Mouse (Mus musculus) kidney, embryonic 14.5 days (tissue): ENCODE measurements around the gene Htr1a. TPM values are rescaled to one million over a fixed set of nuclear protein-coding genes. Genes with fewer than 3 reads are reported as not detected.

Experiments
- ATAC-seq: fragments of 200-750 bp; cut with Nextera tagmentation; 2 replicates; pipeline ENCODE4 v1.8.0; 2017; ENCODE audit warnings: moderate number of reproducible peaks, mild to moderate bottlenecking, moderate TSS enrichment, moderate library complexity; ENCODE audit not compliant: low FRiP score, low TSS enrichment
- H3K27ac ChIP-seq: fragments of 300-500 bp; sonication (generic); 2 replicates; pipeline ENCODE4 v1.5.1; 2014; ENCODE audit warnings: low read depth, mild to moderate bottlenecking, low read length, moderate library complexity, mixed read lengths
- H3K27me3 ChIP-seq: fragments of 300-500 bp; sonication (generic); 2 replicates; pipeline ENCODE4 v1.6.1; 2014; ENCODE audit warnings: mild to moderate bottlenecking, low read length; ENCODE audit not compliant: control insufficient read depth, insufficient read depth
- H3K36me3 ChIP-seq: fragments of 300-500 bp; sonication (generic); 2 replicates; pipeline ENCODE4 v1.6.1; 2014; ENCODE audit warnings: low read length, mixed read lengths; ENCODE audit not compliant: control insufficient read depth, insufficient read depth
- H3K4me1 ChIP-seq: fragments of 300-500 bp; sonication (generic); 2 replicates; pipeline ENCODE4 v1.6.1; 2014; ENCODE audit warnings: low read length, mixed read lengths; ENCODE audit not compliant: control insufficient read depth, insufficient read depth
- H3K4me2 ChIP-seq: fragments of 300-500 bp; sonication (generic); replicated peaks from 2 replicates; pipeline ENCODE4 v1.6.1; 2014; ENCODE audit warnings: low read depth, mild to moderate bottlenecking, low read length
- H3K4me3 ChIP-seq: fragments of 300-500 bp; sonication (generic); 2 replicates; pipeline ENCODE4 v1.5.1; 2014; ENCODE audit warnings: mild to moderate bottlenecking, low read length
- H3K9ac ChIP-seq: fragments of 300-500 bp; sonication (generic); 2 replicates; pipeline ENCODE4 v1.6.1; 2014; ENCODE audit warnings: low read depth, mild to moderate bottlenecking, low read length, moderate library complexity
- H3K9me3 ChIP-seq: fragments of 300-500 bp; sonication (generic); 2 replicates; pipeline ENCODE4 v1.6.1; 2016; ENCODE audit warnings: low read length; ENCODE audit not compliant: control insufficient read depth
- WGBS: fragments of 180-500 bp; shearing (Covaris S2); extraction: QIAGEN DNeasy Blood & Tissue Kit; methylation state at CpG from one replicate; pipeline ENCODE4 v1.1.7; 2014; 5-methylcytosine and 5-hydroxymethylcytosine counted together
- polyA plus RNA-seq: library from polyadenylated mRNA; unstranded; fragments of >200 nt; fragmentation: Nextera tagmentation; extraction: Ambion mirVana; gene quantifications from 2 replicates; pipeline ENCODE4 v1.2.1, GENCODE M21; 2014

Gene Htr1a
- polyA plus RNA-seq, 1 experiment from 2014 or later = not detected

DNA sequence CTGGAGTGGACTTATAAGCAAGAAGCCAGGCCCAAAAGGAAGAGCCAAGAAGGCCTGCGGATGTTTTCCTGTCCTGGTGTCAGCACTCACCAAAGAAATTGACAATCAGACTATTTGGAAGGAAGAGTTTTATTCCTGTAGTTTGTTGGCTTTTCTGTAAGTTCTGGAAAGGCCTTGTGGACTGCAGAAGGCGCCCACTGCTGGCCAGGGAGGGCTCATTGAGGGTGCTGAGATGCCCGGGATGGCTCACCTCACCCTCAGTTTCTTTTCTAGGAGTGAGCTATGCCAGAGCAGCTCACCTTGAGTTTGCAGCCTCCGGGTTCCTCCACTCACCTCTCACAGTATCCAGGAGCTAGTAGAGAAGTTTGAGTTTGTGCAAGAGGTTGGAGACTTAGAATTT lies 2.8 kb downstream of the Htr1a start:
- H3K4me2 ChIP-seq = no peak overlapping the region
- H3K9ac ChIP-seq = no peak overlapping the region
- H3K27ac ChIP-seq = no peak overlapping the region
- H3K36me3 ChIP-seq = no peaks in the 10 kb centered on the region
- 3% methylated on average over 4 of the region's 4 CpGs for WGBS
- peaks cover 41% of the 10 kb centered on the region for H3K27me3 ChIP-seq
- H3K4me1 ChIP-seq = no peaks in the 10 kb centered on the region
- ATAC-seq = no peak
- no peaks in the 10 kb centered on the region for H3K9me3 ChIP-seq
- H3K4me3 ChIP-seq = no peak overlapping the region

DNA sequence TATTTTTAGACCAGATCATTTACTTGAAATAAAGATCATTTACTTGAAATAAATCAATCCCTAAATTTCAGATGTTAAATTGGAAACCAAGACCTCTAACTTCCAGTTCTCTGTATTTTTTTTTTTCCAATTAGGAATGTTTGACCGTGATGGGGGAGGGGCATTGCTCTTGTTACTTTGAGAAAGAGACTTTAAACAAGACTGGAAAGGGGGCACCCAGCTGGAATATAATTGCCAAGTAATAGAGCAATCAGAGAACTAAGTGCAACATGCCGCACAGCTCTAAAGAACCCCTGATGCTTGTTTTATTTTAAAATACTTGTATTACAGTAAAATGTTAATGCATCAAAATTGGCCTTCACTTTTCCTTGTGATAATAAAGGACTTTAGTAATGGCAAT lies 4.3 kb downstream of the Htr1a start:
- H3K4me1 ChIP-seq = no peaks in the 10 kb centered on the region
- H3K4me2 ChIP-seq = no peak overlapping the region
- no peaks in the 10 kb centered on the region for H3K9me3 ChIP-seq
- 37% methylated on average over 2 of the region's 2 CpGs for WGBS
- no peaks in the 10 kb centered on the region for H3K36me3 ChIP-seq
- H3K4me3 ChIP-seq = no peak overlapping the region
- no peak overlapping the region for H3K27ac ChIP-seq
- H3K27me3 ChIP-seq = peaks cover 41% of the 10 kb centered on the region
- no peak overlapping the region for H3K9ac ChIP-seq
- ATAC-seq = no peak

DNA sequence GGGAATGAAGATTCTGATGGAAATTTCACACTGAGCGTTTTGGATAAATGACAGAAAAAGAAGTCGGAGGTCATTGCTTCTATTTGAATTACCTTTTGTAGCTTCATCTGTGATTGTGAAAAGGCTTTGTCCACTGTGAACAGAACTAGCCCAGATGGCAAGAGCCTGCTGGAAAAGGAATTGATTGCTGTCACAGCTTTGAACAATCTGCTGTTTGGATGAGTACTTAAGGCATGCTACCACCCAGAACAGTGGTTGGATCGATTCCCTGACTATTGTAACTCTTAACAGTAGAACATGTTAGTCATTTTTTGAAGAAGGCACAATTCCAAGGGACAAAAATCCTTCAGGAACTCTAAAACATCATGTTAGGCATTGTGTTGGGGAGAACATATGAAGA lies 8.1 kb downstream of the Htr1a start:
- ATAC-seq = no peak
- no peaks in the 10 kb centered on the region for H3K9me3 ChIP-seq
- WGBS = 84% methylated on average over 3 of the region's 3 CpGs

More for the DNA sequence above, 8.1 kb downstream of the Htr1a start:
- no peaks in the 10 kb centered on the region for H3K36me3 ChIP-seq
- H3K27ac ChIP-seq = no peak overlapping the region
- no peak overlapping the region for H3K4me3 ChIP-seq
- no peak overlapping the region for H3K4me2 ChIP-seq
- H3K9ac ChIP-seq = no peak overlapping the region
- H3K27me3 ChIP-seq = peaks cover 2% of the 10 kb centered on the region
- H3K4me1 ChIP-seq = no peaks in the 10 kb centered on the region

Other genes starting within 250 kb of the Htr1a start
- 6.3 and 12.0 TPM in 2 replicates for gene Rnf180, start 148.8 kb upstream of the Htr1a start, polyA plus RNA-seq